Mouse (Mus musculus) neural tube, embryonic 15.5 days (tissue): ENCODE measurements around the gene Kcnh7. TPM values are rescaled to one million over a fixed set of nuclear protein-coding genes. Genes with fewer than 3 reads are reported as not detected.

ENCODE experiments used
- ATAC-seq: fragments of 200-750 bp; cut with Nextera tagmentation; 2 replicates; pipeline ENCODE4 v1.8.0; 2017; ENCODE audit warnings: mild to moderate bottlenecking, moderate TSS enrichment, moderate library complexity; ENCODE audit not compliant: low FRiP score
- H3K27ac ChIP-seq: fragments of 300-500 bp; sonication (generic); replicated peaks from 2 replicates; pipeline ENCODE4 v1.5.1; 2015; ENCODE audit warnings: mild to moderate bottlenecking, inconsistent platforms
- H3K27me3 ChIP-seq: fragments of 300-500 bp; sonication (generic); replicated peaks from 2 replicates; pipeline ENCODE4 v1.6.1; 2015; ENCODE audit warnings: inconsistent platforms
- H3K36me3 ChIP-seq: fragments of 300-500 bp; sonication (generic); 2 replicates; pipeline ENCODE4 v1.6.1; 2015; ENCODE audit warnings: inconsistent platforms
- H3K4me1 ChIP-seq: fragments of 300-500 bp; sonication (generic); 2 replicates; pipeline ENCODE4 v1.6.1; 2015; ENCODE audit warnings: inconsistent platforms
- H3K4me2 ChIP-seq: fragments of 300-500 bp; sonication (generic); 2 replicates; pipeline ENCODE4 v1.6.1; 2015; ENCODE audit warnings: inconsistent platforms, mild to moderate bottlenecking, moderate library complexity
- H3K4me3 ChIP-seq: fragments of 300-500 bp; sonication (generic); replicated peaks from 2 replicates; pipeline ENCODE4 v1.5.1; 2015; ENCODE audit warnings: mild to moderate bottlenecking, inconsistent platforms
- H3K9ac ChIP-seq: fragments of 300-500 bp; sonication (generic); replicated peaks from 2 replicates; pipeline ENCODE4 v1.6.1; 2015; ENCODE audit warnings: mild to moderate bottlenecking, inconsistent platforms
- H3K9me3 ChIP-seq: fragments of 300-500 bp; sonication (generic); replicated peaks from 2 replicates; pipeline ENCODE4 v1.6.1; 2016; ENCODE audit warnings: inconsistent platforms
- WGBS: fragments of 180-500 bp; shearing (Covaris S2); methylation state at CpG from one replicate; pipeline ENCODE4 v1.1.7; 2015; ENCODE audit warnings: mixed read lengths; 5-methylcytosine and 5-hydroxymethylcytosine counted together
- polyA plus RNA-seq: library from polyadenylated mRNA; unstranded; fragments of >200 nt; fragmentation: Nextera tagmentation; extraction: Ambion mirVana; gene quantifications from 2 replicates; pipeline ENCODE4 v1.2.1, GENCODE M21; 2015

Kcnh7 gene
- polyA plus RNA-seq, 1 experiment from 2014 or later, result 10.6 TPM

DNA sequence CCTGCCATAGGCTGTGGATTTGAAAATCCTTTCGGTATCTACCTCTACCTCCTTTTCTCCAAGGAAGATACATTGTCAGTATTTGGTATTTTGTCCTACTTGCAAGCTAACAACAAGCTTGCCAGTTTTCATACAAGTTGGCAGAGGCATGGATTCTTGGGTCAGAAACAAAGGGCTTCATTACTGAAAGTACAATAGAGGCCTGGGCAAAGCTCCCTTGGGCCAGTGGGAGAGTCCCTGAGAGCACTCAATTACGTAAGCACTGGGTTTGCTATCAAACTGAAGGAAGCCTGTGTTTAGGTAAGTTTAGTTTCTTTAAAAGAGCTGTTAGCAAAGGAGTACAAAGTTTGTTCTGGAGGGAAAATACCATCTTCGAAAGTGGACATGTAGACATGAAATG lies 521.5 kb downstream of the Kcnh7 start:
- no peaks in the 10 kb centered on the region for H3K9me3 ChIP-seq
- no peaks in the 10 kb centered on the region for H3K27me3 ChIP-seq
- H3K4me2 ChIP-seq, result no peak overlapping the region
- no peak for ATAC-seq
- 89% methylated on average over 3 of the region's 3 CpGs for WGBS
- no peak overlapping the region for H3K9ac ChIP-seq
- no peak overlapping the region for H3K4me3 ChIP-seq
- H3K27ac ChIP-seq, result no peak overlapping the region
- H3K4me1 ChIP-seq, result peaks cover 6% of the 10 kb centered on the region; the same call in 1 of the 2 replicates
- H3K36me3 ChIP-seq, result no peaks in the 10 kb centered on the region

DNA sequence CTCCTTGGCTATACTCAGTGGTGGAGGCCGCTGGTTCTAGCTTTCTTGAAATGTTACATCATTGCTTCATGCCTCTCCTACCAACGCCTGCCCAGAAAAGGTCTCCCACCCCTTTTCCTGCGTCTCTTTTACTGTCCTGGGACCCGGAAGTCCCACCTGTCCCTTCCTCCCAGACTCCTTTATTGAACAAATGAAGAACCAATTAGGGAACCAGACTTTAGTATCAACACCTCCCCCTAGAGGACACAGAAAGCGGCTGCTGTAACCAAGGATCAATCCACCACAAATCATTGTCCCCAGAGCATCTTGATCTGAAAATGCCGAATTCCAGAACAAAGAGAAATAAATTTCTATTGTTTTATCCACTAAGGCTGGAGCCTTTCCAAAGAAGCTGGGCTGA lies 523.5 kb downstream of the Kcnh7 start:
- WGBS, result 50% methylated on average over 6 of the region's 6 CpGs
- H3K9ac ChIP-seq, result no peak overlapping the region
- H3K9me3 ChIP-seq, result no peaks in the 10 kb centered on the region
- H3K27me3 ChIP-seq, result no peaks in the 10 kb centered on the region
- H3K4me1 ChIP-seq, result peaks cover 6% of the 10 kb centered on the region; the same call in 1 of the 2 replicates
- no peak for ATAC-seq
- H3K4me3 ChIP-seq, result no peak overlapping the region
- no peak overlapping the region for H3K4me2 ChIP-seq
- no peaks in the 10 kb centered on the region for H3K36me3 ChIP-seq
- H3K27ac ChIP-seq, result no peak overlapping the region

DNA sequence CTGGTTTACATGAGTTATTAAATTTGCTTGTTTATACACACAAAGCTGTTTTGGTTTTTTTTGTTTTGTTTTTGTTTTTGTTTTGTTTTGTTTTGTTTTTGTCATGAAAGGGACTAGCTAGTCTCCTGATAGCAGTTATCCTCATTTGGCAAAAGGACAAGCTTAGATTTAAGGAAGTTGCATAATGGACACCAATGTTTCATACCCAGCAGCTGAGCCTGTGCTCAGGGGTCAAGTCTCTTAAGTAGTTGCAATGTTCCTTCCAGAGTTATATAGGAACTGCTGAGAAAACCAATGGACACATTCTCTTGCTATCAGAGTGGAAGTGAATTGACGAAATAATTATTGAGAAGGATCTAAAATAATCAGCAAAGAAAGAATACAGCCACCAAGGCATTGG lies 528.0 kb downstream of the Kcnh7 start:
- ATAC-seq, result no peak
- no peaks in the 10 kb centered on the region for H3K36me3 ChIP-seq
- H3K4me1 ChIP-seq, result no peaks in the 10 kb centered on the region
- no peak overlapping the region for H3K27ac ChIP-seq
- H3K9ac ChIP-seq, result no peak overlapping the region
- H3K4me2 ChIP-seq, result no peak overlapping the region
- H3K27me3 ChIP-seq, result no peaks in the 10 kb centered on the region
- no peak overlapping the region for H3K4me3 ChIP-seq
- WGBS, result 79% methylated on average over 1 of the region's 1 CpGs
- H3K9me3 ChIP-seq, result no peaks in the 10 kb centered on the region

DNA sequence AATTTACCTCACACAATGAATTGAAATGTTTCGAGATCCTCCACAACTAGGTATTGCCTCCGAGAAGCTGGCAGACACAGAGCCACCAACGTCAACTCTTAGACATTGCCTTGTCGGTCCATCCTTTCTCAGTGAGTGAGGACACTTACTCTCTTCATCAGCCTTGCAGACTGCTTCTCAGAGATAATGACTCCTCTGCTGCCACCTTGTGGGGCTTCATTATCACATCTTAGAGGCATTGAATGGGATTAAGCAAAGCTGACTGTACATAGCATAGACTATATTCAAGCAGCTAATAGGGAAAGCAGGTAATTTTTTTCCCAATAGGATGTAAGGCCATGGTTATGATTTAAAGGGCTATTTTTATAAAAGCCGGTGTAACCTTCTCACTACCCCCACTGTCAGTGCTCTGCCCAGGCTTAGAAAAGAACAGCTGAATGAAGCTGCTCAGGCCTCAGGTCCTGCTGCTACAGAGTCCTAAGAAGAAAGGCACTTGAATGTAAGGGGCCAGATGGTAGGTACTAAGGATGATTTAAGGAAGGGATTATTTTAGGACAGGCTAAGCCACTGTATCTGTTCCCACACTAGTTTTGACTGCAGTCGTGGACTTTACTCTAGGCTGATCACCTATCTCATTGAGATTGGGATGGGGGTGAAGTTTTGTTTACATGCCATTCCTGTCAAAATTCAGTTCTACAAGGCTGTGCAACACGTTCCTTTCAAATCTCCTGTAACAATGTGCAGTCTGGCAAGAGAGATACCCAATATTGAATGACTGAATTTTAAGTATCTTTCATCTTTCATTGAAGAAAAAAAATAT lies 529.4 kb downstream of the Kcnh7 start:
- no peaks in the 10 kb centered on the region for H3K9me3 ChIP-seq
- no peak overlapping the region for H3K4me3 ChIP-seq
- no peaks in the 10 kb centered on the region for H3K4me1 ChIP-seq
- no peak overlapping the region for H3K27ac ChIP-seq
- ATAC-seq, result peak; percentile 90
- H3K27me3 ChIP-seq, result no peaks in the 10 kb centered on the region
- H3K9ac ChIP-seq, result no peak overlapping the region
- no peaks in the 10 kb centered on the region for H3K36me3 ChIP-seq
- no peak overlapping the region for H3K4me2 ChIP-seq
- 45% methylated on average over 7 of the region's 7 CpGs for WGBS

DNA sequence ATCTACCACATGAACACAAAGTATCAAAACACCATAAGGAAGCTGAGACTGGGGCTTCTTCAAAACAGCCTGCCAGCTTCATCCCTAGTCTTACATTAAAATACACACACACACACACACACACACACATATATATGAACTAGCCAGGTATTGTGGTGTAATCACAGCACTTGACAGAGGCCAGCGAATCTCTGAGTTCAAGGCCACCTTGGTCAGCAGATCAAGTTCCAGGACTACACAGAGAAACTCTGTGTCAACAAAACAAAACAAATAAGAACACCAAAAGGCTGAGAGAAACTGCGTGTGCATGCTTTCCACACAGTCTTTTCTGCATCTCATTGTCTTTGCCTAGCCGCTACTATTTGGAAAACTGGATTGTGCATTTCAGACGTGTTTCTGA lies 531.6 kb downstream of the Kcnh7 start:
- WGBS, result 91% methylated on average over 4 of the region's 4 CpGs
- Histone ChIP-seq H3K36me3 (no peaks in the 10 kb centered on the region), H3K9ac (no peak overlapping the region), H3K4me3 (no peak overlapping the region), H3K9me3 (no peaks in the 10 kb centered on the region), H3K4me1 (no peaks in the 10 kb centered on the region), H3K4me2 (no peak overlapping the region), H3K27ac (no peak overlapping the region), H3K27me3 (no peaks in the 10 kb centered on the region)
- ATAC-seq, result no peak

DNA sequence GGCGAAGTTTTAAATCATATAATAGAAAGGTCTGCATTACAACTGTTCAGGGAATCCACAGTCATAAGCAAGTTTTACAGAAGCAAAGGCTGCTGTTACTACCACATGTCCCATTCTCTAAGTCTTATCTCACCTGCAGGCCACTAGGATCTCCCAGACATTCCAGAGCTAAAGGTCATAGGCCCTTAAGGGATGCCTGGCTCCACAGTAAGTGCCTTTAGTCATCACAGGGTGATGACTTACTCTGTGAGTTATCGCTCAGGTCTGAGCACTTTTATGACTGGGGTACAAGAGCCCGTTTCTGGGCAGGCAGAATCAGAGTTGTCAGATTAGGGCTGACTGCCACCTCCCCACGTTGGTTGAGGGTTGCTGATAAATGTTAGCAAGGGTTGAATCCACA lies 532.2 kb downstream of the Kcnh7 start:
- Histone ChIP-seq H3K9me3 (no peaks in the 10 kb centered on the region), H3K27ac (no peak overlapping the region), H3K4me3 (no peak overlapping the region), H3K9ac (no peak overlapping the region), H3K36me3 (no peaks in the 10 kb centered on the region), H3K4me2 (no peak overlapping the region), H3K4me1 (no peaks in the 10 kb centered on the region), H3K27me3 (no peaks in the 10 kb centered on the region)
- WGBS, result 81% methylated on average over 4 of the region's 4 CpGs
- ATAC-seq, result no peak

DNA sequence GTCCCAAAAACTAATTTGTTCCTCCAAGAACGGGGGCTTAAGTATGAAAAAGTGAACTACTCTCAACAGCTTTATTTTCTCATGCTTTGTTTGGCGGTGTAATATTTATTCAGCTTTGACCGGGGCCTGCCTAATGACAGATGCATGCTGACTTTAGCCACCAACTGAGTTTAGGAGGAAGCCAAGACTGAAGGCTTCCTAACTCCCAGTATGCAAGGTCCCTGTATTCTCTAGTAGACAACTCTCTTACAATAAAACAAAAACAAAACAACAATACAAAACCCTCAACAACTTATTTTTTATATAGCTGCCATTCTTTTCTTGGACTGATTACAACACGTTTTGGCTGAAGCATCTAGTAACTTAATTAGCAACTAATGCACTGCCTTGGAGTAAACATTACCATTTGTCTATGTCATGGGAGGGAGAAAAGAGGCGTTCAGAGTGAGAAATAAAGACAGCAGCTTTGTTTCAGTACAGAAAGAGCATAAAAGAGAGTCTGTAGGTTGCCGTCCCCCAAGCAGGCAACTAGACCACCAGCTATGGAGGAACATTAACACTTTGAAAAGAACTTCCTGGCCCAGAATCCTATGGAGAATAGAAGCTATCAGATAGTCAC lies 537.3 kb downstream of the Kcnh7 start:
- WGBS, result 7% methylated on average over 6 of the region's 6 CpGs
- peak overlapping the region; percentile 84 for H3K4me2 ChIP-seq
- no peak overlapping the region for H3K27ac ChIP-seq
- peaks cover 19% of the 10 kb centered on the region for H3K4me1 ChIP-seq
- H3K9ac ChIP-seq, result no peak overlapping the region
- H3K9me3 ChIP-seq, result no peaks in the 10 kb centered on the region
- ATAC-seq, result no peak
- H3K4me3 ChIP-seq, result peak overlapping the region; percentile 48
- no peaks in the 10 kb centered on the region for H3K36me3 ChIP-seq
- 0 out of 2 replicates have a peak, but pooled peaks cover 7% of the 10 kb centered on the region for H3K27me3 ChIP-seq

DNA sequence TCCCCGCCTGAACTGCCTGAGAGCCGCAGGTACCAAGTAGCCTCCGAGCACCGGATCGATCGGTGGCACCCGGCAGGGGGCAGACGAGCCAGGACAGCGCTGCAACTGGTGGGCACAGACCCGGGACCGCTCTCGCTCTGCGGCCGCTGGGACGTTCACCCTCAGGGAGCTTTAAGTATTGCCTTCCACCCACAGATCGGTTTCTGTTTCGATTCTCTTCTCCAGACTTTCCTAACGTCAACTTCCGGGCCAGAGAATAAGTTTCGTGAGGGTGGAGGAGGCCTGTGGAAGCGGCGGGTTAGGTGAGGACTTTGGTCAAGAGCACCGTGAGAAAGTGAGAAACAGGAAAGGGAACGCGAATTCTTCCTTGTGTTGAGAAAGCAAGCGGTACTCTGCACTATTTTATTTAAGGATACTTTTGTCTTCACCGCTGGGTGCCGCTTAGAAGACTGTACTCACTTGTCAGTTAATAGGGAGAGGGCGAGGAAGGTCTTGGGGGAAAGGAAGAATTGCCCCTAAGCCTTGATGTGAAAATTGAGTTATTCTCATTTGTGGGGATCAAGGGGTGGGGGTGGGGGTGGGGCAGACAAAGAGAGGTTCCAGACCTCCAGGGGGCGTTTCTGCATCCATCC lies 538.0 kb downstream of the Kcnh7 start, which contains the start of gene Ifih1:
Gene Ifih1, minus strand, starts transcription at position 242 of the 632 bp plus-strand sequence.
- ATAC-seq, result peak; percentile 85
- Histone ChIP-seq H3K4me2 (peak within 1 kb of the TSS; percentile 84), H3K27me3 (0 out of 2 replicates have a peak, but pooled peaks cover 7% of the 10 kb centered on the region), H3K9me3 (no peaks in the 10 kb centered on the region), H3K4me1 (peaks cover 19% of the 10 kb centered on the region), H3K27ac (peak within 1 kb of the TSS; percentile 45), H3K9ac (peak within 1 kb of the TSS; percentile 48), H3K4me3 (peak within 1 kb of the TSS; percentile 48), H3K36me3 (no peaks in the 10 kb centered on the region)
- WGBS, result under 1% methylated on average over 30 of the region's 30 CpGs

DNA sequence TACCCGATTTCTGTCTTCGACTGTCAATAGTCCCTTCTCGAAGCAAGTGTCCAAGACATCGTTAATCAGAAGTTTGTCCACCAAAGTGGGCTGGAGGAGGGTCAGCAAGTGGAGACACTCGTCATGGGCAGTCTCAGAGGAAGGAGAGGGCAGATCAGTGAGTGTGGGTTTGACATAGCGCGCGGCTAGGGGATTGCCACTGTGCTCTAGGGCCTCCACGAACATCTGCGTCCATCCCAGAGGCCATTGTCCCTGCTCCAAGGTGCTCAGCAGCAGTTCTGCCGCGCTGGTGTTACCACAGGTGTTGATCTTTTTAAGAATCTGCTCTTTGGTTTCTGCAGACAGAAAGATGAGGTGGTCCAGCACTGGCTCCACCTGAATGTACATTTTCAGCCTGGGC lies 538.6 kb downstream of the Kcnh7 start:
- WGBS, result 40% methylated on average over 12 of the region's 12 CpGs
- 0 out of 2 replicates have a peak, but pooled peaks cover 7% of the 10 kb centered on the region for H3K27me3 ChIP-seq
- 0 out of 2 replicates have a peak, but pooled peaks have one; percentile 14 for ATAC-seq
- no peaks in the 10 kb centered on the region for H3K36me3 ChIP-seq
- H3K4me3 ChIP-seq, result peak overlapping the region; percentile 48
- H3K9me3 ChIP-seq, result no peaks in the 10 kb centered on the region
- H3K27ac ChIP-seq, result no peak overlapping the region
- peak overlapping the region; percentile 48 for H3K9ac ChIP-seq
- peaks cover 19% of the 10 kb centered on the region for H3K4me1 ChIP-seq
- peak overlapping the region; percentile 84 for H3K4me2 ChIP-seq

DNA sequence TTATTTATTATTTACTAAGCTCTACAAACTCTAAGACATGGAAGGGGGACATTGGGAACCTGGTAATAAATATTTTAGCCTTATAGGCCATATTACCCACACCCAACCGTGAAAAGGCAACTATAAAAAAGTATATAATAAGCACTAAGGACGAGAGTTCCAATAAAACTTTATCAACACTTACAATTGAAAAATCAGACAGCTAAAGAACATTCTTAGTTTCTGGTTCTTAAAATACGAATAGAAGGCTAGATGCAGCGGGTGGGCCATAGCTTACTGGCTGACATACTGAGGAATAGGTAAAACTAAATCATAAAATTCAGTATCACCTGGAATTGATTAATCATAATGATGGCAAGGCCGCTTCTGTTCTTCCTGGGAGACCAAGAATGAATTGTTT lies 539.2 kb downstream of the Kcnh7 start:
- Histone ChIP-seq H3K36me3 (no peaks in the 10 kb centered on the region), H3K9ac (no peak overlapping the region), H3K4me2 (peak overlapping the region; percentile 84), H3K27me3 (0 out of 2 replicates have a peak, but pooled peaks cover 7% of the 10 kb centered on the region), H3K4me1 (peaks cover 19% of the 10 kb centered on the region), H3K9me3 (no peaks in the 10 kb centered on the region), H3K4me3 (no peak overlapping the region), H3K27ac (no peak overlapping the region)
- no peak for ATAC-seq
- WGBS, result 92% methylated on average over 5 of the region's 5 CpGs
